Mouse (Mus musculus) stomach, embryonic 15.5 days (tissue): ENCODE data around the gene Pxmp4. TPM values are rescaled to one million over a fixed set of nuclear protein-coding genes. Genes with fewer than 3 reads are reported as not detected.

Experiments used
- ATAC-seq: fragments of 200-750 bp; cut with Nextera tagmentation; 2 replicates; pipeline ENCODE4 v1.8.0; 2017; ENCODE audit warnings: low read depth, moderate number of reproducible peaks, moderate TSS enrichment; ENCODE audit not compliant: insufficient read depth, low FRiP score
- H3K27ac ChIP-seq: fragments of 300-500 bp; sonication (generic); 2 replicates; pipeline ENCODE4 v1.5.1; 2015; ENCODE audit warnings: mild to moderate bottlenecking, inconsistent platforms
- H3K27me3 ChIP-seq: fragments of 300-500 bp; sonication (generic); replicated peaks from 2 replicates; pipeline ENCODE4 v1.6.1; 2015; ENCODE audit warnings: inconsistent platforms
- H3K36me3 ChIP-seq: fragments of 300-500 bp; sonication (generic); 2 replicates; pipeline ENCODE4 v1.6.1; 2015; ENCODE audit warnings: inconsistent platforms
- H3K4me1 ChIP-seq: fragments of 300-500 bp; sonication (generic); 2 replicates; pipeline ENCODE4 v1.6.1; 2015; ENCODE audit warnings: inconsistent platforms
- H3K4me2 ChIP-seq: fragments of 300-500 bp; sonication (generic); 2 replicates; pipeline ENCODE4 v1.6.1; 2015; ENCODE audit warnings: mild to moderate bottlenecking, inconsistent platforms
- H3K4me3 ChIP-seq: fragments of 300-500 bp; sonication (generic); replicated peaks from 2 replicates; pipeline ENCODE4 v1.5.1; 2015; ENCODE audit warnings: inconsistent platforms
- H3K9ac ChIP-seq: fragments of 300-500 bp; sonication (generic); 2 replicates; pipeline ENCODE4 v1.6.1; 2015; ENCODE audit warnings: inconsistent platforms
- H3K9me3 ChIP-seq: fragments of 300-500 bp; sonication (generic); 2 replicates; pipeline ENCODE4 v1.6.1; 2016; ENCODE audit warnings: inconsistent platforms
- WGBS: fragments of 180-500 bp; shearing (Covaris S2); methylation state at CpG from one replicate; pipeline ENCODE4 v1.1.7; 2015; 5-methylcytosine and 5-hydroxymethylcytosine counted together
- polyA plus RNA-seq: library from polyadenylated mRNA; unstranded; fragments of >200 nt; fragmentation: Nextera tagmentation; extraction: Ambion mirVana; gene quantifications from 2 replicates; pipeline ENCODE4 v1.2.1, GENCODE M21; 2015

Pxmp4 gene
- polyA plus RNA-seq, 1 experiment from 2014 or later: 30.2 TPM

DNA sequence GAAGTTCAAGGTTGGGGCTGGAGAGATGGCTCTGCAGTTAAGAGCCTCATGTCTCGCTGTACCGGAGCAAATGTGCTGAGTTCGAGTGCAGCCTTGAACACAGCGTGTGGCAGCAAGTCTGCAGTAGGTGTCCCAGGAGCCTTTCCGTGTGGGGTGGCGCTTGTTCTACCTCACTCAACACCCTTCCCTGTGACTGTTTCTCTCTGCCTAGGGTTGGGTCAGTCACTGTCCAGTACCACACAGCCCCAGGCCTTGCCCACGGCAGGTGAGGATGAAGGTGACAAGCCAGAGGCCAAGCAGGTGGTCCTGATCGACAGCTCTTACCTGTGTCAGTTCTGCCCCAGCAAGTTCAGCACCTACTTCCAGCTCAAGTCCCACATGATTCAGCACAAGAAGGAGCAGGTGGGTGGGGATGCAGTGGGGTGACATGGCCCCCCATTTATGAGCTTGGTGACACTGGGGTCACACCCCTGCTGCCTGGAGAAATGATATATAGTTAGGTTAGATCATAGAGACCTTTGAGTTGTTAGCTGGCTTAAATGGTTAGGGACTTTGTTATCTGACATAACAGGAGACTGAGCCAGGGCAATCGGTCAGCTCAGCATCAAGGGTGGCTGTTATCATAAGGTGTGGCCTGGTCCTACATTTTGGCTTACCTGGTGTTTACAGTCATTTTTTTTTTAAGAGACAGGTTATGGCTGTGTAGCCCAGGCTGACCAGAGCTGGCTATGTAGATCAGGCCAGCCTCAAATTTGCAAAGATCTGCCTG, 30.6 kb upstream of the Pxmp4 start:
- WGBS: 90% methylated on average over 9 of the region's 9 CpGs
- H3K36me3 ChIP-seq: peaks cover 11% of the 10 kb centered on the region; the same call in 1 of the 2 replicates
- H3K27ac ChIP-seq: no peak overlapping the region
- no peak overlapping the region for H3K9ac ChIP-seq
- H3K27me3 ChIP-seq: no peaks in the 10 kb centered on the region
- H3K4me2 ChIP-seq: no peak overlapping the region
- no peak overlapping the region for H3K4me3 ChIP-seq
- ATAC-seq: peak; percentile 61; the same call in 1 of the 2 replicates
- H3K4me1 ChIP-seq: no peaks in the 10 kb centered on the region
- H3K9me3 ChIP-seq: no peaks in the 10 kb centered on the region

DNA sequence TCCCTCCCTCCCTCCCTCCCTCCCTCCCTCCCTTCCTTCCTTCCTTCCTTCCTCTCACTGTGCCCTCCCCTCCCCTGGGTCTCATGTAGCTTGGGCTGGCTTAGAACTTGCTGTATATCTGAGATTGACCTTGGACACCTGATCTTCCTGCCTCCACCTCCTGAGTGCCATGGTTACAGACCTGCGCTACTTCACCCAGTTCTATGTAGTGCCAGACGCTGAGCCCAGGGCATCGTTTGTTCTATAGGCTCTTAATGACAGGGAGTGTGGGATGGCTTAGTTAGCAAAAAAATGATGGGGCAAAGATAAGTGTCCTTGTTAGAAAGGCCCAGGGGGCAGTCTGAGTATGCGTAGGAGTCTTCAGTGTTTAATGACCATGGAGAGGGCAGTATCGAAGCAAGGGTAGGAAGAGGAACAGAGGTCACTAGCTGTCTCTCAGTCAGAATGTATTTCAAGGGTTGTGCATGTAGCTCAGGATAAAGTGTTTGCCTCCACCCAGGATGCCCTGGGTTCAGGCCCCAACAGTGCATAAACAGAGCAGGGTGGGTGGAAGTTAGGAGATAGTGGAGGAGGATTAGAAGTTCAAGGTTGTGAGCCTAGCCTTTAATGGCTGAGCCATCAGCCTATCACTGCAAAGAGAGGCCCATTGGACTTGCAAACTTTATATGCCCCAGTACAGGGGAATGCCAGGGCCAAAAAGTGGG, 29.7 kb upstream of the Pxmp4 start:
- no peak overlapping the region for H3K9ac ChIP-seq
- no peaks in the 10 kb centered on the region for H3K9me3 ChIP-seq
- no peak overlapping the region for H3K27ac ChIP-seq
- no peaks in the 10 kb centered on the region for H3K4me1 ChIP-seq
- ATAC-seq: peak; percentile 41; the same call in 1 of the 2 replicates
- no peaks in the 10 kb centered on the region for H3K27me3 ChIP-seq
- no peak overlapping the region for H3K4me3 ChIP-seq
- H3K4me2 ChIP-seq: no peak overlapping the region
- H3K36me3 ChIP-seq: peaks cover 7% of the 10 kb centered on the region; the same call in 1 of the 2 replicates
- 80% methylated on average over 5 of the region's 5 CpGs for WGBS

DNA sequence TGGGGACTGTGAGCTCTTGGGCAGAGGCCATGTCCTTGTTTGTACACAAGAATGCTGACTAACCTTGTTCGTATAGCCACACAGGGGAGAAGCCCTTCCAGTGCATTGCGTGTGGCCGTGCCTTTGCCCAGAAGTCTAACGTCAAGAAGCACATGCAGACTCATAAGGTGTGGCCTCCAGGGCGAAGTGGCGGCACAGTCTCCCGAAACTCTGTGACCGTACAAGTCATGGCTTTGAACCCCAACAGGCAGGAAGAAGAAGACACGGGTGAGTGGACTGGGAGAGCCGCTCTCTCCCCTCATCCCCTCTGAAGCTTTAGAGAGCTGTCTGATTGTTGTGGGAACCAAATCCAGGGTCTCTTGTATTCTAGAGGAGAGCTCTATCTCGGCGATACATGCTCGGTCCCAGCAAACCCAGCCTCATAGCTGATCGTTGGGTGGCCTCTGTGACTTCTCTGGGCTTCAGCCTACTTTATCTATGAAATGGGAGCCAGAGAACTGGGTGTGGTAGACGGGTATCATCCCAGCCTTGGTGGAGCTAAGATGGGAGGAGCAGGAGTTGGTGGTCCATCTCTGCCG, 28.8 kb upstream of the Pxmp4 start:
- 84% methylated on average over 16 of the region's 16 CpGs for WGBS
- Histone ChIP-seq H3K36me3 (0 out of 2 replicates have a peak, but pooled peaks cover 2% of the 10 kb centered on the region), H3K9ac (no peak overlapping the region), H3K27ac (peak overlapping the region; percentile 22; the same call in 1 of the 2 replicates), H3K27me3 (no peaks in the 10 kb centered on the region), H3K4me2 (no peak overlapping the region), H3K4me3 (no peak overlapping the region), H3K4me1 (no peaks in the 10 kb centered on the region), H3K9me3 (no peaks in the 10 kb centered on the region)
- peak; percentile 80 for ATAC-seq

DNA sequence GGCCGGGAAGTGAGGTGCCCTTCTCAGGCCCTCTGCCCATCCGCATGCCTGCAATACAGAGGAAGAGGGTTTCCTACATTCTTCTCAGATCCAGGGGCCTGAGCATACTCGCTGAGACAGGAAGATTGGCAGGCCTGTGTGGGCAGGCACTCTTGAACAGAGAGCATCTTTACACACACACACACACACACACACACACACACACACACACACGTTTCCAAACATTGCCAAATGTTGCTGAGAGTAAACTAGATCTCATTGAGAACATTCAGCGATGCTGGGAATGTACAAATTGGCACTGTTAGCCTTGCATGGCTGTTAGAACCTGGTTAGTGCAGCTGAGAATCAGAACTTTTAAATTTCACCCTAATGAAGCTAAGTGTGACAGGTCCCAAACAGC, 27.0 kb upstream of the Pxmp4 start:
- Histone ChIP-seq H3K9ac (no peak overlapping the region), H3K9me3 (no peaks in the 10 kb centered on the region), H3K4me1 (no peaks in the 10 kb centered on the region), H3K27ac (no peak overlapping the region), H3K4me2 (no peak overlapping the region), H3K27me3 (no peaks in the 10 kb centered on the region), H3K4me3 (no peak overlapping the region), H3K36me3 (no peaks in the 10 kb centered on the region)
- 89% methylated on average over 5 of the region's 5 CpGs for WGBS
- no peak for ATAC-seq

DNA sequence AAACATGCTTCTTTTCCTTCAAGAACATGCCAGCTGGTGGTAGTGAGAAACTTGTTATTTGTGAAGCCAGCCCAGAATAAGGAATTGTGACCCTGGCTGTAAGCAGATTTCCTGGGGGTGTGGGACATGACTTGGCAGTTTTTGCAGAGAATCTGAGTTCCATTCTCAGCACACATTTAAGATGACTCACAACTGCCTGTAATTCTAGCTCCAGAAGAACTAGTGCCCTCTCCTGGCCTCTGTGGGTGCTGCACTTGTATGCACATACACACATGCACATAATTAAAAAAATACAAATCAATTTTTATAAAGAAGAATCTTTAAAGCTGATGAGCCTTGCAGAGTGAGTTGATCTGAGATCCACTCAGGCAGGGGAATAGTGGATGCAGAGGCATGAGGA, 20.6 kb upstream of the Pxmp4 start:
- ATAC-seq: no peak
- H3K4me3 ChIP-seq: no peak overlapping the region
- no peaks in the 10 kb centered on the region for H3K27me3 ChIP-seq
- H3K4me2 ChIP-seq: no peak overlapping the region
- H3K9ac ChIP-seq: no peak overlapping the region
- no peaks in the 10 kb centered on the region for H3K36me3 ChIP-seq
- H3K27ac ChIP-seq: no peak overlapping the region
- H3K4me1 ChIP-seq: no peaks in the 10 kb centered on the region
- no peaks in the 10 kb centered on the region for H3K9me3 ChIP-seq

DNA sequence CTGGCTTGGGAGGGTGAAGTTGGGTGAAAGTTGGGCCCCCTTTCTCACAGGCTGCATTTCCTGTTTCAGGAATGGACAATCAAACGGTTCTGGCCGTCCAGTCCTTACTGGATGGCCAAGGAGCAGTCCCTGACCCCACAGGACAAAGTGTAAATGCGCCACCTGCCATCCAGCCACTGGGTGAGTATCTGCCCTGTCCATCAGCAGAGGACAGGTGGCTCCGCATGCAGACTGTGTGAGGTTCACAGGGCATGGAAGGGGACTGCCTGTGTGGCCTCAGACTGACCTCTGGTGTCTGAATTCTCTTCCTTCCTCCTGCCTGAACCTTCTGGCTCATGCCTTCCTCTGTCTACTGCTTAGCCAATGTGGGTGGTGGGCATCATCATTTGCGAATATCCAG, 18.2 kb upstream of the Pxmp4 start:
- 67% methylated on average over 5 of the region's 5 CpGs for WGBS
- Histone ChIP-seq H3K36me3 (no peaks in the 10 kb centered on the region), H3K4me2 (no peak overlapping the region), H3K9me3 (no peaks in the 10 kb centered on the region), H3K4me1 (no peaks in the 10 kb centered on the region), H3K9ac (no peak overlapping the region), H3K27me3 (no peaks in the 10 kb centered on the region), H3K27ac (no peak overlapping the region), H3K4me3 (no peak overlapping the region)
- ATAC-seq: no peak

DNA sequence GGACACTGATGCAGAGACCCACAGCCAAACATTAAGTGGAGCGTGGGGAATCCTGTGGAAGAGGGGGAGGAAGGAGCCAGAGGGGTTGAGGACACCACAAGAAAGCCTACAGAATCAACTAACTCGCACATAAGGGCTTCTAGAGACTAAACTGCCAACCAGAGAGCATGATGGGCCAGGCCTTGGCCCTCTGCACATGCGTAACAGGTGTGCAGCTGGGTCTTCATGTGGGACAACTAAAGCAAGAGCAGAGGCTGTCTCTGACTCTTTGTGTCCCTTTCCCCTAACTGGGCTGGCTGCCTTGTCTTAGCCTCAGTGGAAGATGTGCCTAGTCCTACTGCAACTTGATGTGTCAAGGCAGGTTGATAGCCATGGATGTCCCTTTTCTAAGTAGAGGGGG, 13.6 kb upstream of the Pxmp4 start:
- Histone ChIP-seq H3K36me3 (no peaks in the 10 kb centered on the region), H3K27me3 (no peaks in the 10 kb centered on the region), H3K27ac (no peak overlapping the region), H3K9me3 (no peaks in the 10 kb centered on the region), H3K4me2 (no peak overlapping the region), H3K4me3 (no peak overlapping the region), H3K9ac (no peak overlapping the region), H3K4me1 (peaks cover 5% of the 10 kb centered on the region; the same call in 1 of the 2 replicates)
- no peak for ATAC-seq
- 89% methylated on average over 3 of the region's 3 CpGs for whole genome bisulfite sequencing

DNA sequence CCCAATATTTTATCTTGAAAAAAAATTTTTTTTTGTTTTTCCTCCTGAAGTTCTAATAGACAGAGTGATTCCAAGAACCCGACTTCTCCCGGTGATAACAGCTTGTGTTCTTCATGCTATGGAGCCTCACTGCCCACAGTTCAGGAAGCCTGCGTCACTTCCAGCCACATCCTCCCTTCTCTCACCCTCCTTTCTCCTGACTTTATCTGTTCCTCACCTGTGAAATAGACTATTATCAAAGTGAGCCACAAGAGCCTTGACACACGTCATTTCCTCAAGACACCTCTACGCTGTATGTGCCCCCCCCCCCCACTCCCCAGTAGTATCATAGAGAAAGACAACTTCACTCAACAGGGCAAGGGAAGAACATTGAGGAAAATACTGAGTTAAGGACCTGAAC, 12.2 kb upstream of the Pxmp4 start:
- no peak for ATAC-seq
- 84% methylated on average over 5 of the region's 5 CpGs for WGBS
- Histone ChIP-seq H3K4me3 (no peak overlapping the region), H3K4me1 (peaks cover 5% of the 10 kb centered on the region; the same call in 1 of the 2 replicates), H3K27ac (no peak overlapping the region), H3K36me3 (no peaks in the 10 kb centered on the region), H3K4me2 (no peak overlapping the region), H3K9ac (no peak overlapping the region), H3K9me3 (no peaks in the 10 kb centered on the region), H3K27me3 (no peaks in the 10 kb centered on the region)

DNA sequence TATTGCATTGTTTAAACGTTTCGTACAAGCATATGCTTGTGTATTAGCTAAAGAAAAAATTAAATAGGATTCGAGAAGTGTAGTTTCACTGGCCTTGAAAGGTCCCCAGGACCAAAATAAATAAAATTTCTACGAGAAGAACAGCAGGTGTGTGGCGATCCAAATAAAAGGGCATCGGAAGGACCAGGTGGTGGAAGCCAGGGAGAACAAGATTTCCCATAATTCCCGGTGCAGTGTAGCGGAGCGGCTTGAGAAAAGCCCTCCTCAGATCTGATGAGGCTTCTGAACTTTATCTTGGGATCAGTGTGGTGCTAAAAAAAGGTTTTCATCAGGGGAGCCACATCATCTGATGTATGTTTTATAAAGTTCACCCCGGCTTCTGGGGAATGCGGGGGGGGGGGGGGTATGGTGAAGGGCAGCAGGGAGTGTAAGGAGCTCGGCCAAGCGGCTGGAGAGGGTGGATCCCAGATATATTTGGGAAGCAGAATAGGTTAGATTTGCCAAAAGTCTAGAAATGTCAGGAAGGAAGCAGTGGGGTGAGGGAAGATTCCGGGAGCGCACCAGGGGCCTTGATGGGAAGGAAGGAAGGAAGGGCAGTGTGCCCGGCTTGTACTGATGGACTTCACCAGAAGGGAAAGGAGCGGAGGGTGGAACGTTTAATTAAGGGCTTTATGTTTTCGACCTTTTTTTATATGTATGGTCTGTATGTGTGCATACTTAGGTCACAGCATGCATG, 11.5 kb upstream of the Pxmp4 start:
- peak overlapping the region; percentile 20; the same call in 1 of the 2 replicates for H3K4me2 ChIP-seq
- no peak overlapping the region for H3K4me3 ChIP-seq
- H3K9ac ChIP-seq: no peak overlapping the region
- no peaks in the 10 kb centered on the region for H3K36me3 ChIP-seq
- no peaks in the 10 kb centered on the region for H3K9me3 ChIP-seq
- H3K27me3 ChIP-seq: no peaks in the 10 kb centered on the region
- peaks cover 5% of the 10 kb centered on the region; the same call in 1 of the 2 replicates for H3K4me1 ChIP-seq
- WGBS: 59% methylated on average over 19 of the region's 19 CpGs
- H3K27ac ChIP-seq: peak overlapping the region; percentile 11; the same call in 1 of the 2 replicates
- ATAC-seq: no peak

DNA sequence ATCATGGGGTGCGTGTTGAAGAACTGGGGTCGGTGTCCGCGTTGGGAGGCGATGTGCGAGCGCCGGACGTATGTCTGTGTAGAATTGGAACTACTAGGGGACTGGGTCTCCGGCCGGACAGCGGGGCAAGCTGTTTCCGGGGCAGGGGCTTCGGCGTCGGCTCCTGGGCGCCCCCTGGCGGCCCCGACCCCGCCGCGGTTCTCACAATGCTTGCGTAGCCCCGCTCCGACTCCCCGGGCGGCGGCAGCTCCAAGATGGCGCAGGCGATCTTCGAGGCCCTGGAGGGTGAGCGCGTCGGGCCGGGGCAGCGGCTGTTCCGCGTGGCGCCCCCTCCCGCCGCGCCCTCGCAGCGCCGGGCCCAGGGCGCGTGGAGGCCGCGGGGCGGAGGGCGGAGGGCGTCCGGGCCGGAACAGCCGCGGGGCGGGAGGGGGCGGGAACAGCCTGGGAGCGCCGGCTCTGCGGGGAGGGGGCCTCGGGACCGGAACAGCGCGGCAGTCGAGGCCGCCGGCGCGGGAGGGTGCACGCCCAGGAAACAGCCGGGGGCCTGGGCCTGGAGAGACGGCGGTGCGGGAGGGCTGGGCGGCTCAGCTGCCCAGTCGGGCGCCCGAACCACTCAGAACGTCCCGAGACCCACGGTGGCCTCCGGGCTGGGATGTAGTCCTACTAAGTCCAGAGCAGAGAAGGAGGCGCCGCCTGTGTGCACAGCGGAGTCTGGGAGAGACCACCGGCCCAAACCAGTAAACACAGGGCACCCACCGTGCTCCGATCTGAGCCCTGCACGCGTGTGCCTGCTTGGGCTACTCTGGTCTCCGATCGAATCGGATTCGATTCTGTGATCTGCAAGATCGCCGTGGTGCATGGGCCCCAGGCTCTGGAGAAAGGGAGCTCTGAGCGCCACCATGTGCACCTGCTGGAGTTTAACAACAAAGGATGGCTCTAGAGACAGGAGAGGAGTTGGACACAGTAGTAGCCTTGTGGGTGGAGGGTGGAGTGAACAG, 9.9 kb upstream of the Pxmp4 start, which contains the start of the genes Zfp341 and 4930519P11Rik:
Gene Zfp341, plus strand, starts transcription at position 180 of the 998 bp plus-strand sequence.
Gene 4930519P11Rik, minus strand, starts transcription at position 320 of the 998 bp plus-strand sequence.
- peak; percentile 94 for ATAC-seq
- H3K9me3 ChIP-seq: no peaks in the 10 kb centered on the region
- under 1% methylated on average over 76 of the region's 98 CpGs for WGBS
- peak within 1 kb of the TSS; percentile 95 for H3K27ac ChIP-seq
- H3K9ac ChIP-seq: peak within 1 kb of the TSS; percentile 62; the same call in 1 of the 2 replicates
- H3K27me3 ChIP-seq: no peaks in the 10 kb centered on the region
- no peaks in the 10 kb centered on the region for H3K36me3 ChIP-seq
- peak within 1 kb of the TSS; percentile 73 for H3K4me2 ChIP-seq
- H3K4me3 ChIP-seq: peak within 1 kb of the TSS; percentile 50
- peaks cover 5% of the 10 kb centered on the region; the same call in 1 of the 2 replicates for H3K4me1 ChIP-seq
